Mouse (Mus musculus) liver, embryonic 14.5 days (tissue): ENCODE data around the gene Hspa1b.

ENCODE experiments used
- CTCF ChIP-seq: IDR thresholded peaks from 2 replicates; pipeline ENCODE4 v1.5.1; 2016; ENCODE audit warnings: antibody characterized with exemption, low read depth, control low read depth
- EP300 ChIP-seq: IDR thresholded peaks from 2 replicates; pipeline ENCODE4 v1.6.1; 2016; ENCODE audit warnings: antibody characterized with exemption, low read depth

DNA sequence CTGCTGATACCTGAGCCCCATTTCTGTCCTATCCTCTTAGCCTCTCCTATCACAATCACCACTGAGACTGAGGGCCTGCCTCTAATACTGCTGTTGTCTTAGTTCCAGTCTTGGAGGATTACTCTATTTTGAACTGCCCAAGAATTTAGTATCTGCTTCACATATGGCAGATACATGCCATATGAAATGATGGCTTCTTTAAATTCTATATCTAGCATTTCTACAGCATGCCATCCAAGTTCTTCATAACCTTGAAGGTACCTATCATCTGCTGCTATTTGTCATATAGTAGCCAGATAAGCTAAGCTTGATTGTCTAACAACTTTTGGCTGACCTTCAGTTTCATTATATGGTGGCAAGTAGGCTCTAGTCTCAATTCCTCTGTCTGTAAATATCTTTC, 35.7 kb upstream of the Hspa1b start:
- TF ChIP-seq CTCF, result no peak
- TF ChIP-seq EP300, result no peak
